Mouse (Mus musculus) spleen, adult 2 months (tissue): ENCODE results near the gene Sympk. TPM values are rescaled to one million over a fixed set of nuclear protein-coding genes. Genes with fewer than 3 reads are reported as not detected.
A peak's percentile ranks its signal among the peaks of the same experiment; 100 is the strongest.

ENCODE experiments used
- DNase-seq, 2 experiments: peaks; one replicate each; pipeline versions ENCODE4 v3.0.0 to v3.0.0-alpha.2; 2012 to 2021; ENCODE audit warnings: low spot score in 2 of 2, low read depth in 1 of 2
- H3K27ac ChIP-seq: fragments of 200-500 bp; 2 replicates; pipeline ENCODE4 v1.5.1; 2012; ENCODE audit warnings: low read length, inconsistent platforms; ENCODE audit not compliant: insufficient read depth
- H3K27me3 ChIP-seq: fragments of 200-500 bp; 2 replicates; pipeline ENCODE4 v1.6.1; 2012; ENCODE audit warnings: mild to moderate bottlenecking, moderate library complexity, low read length, inconsistent platforms; ENCODE audit not compliant: control insufficient read depth, insufficient read depth
- H3K36me3 ChIP-seq: fragments of 200-500 bp; 2 replicates; pipeline ENCODE4 v1.6.1; 2012; ENCODE audit warnings: mild to moderate bottlenecking, low read length, inconsistent platforms; ENCODE audit not compliant: control insufficient read depth, insufficient read depth
- H3K4me1 ChIP-seq: fragments of 200-500 bp; 2 replicates; pipeline ENCODE4 v1.6.1; 2011; ENCODE audit warnings: inconsistent platforms; ENCODE audit not compliant: control insufficient read depth, insufficient read depth, insufficient read length
- H3K4me3 ChIP-seq: fragments of 200-500 bp; 2 replicates; pipeline ENCODE4 v1.5.1; 2011; ENCODE audit warnings: mild to moderate bottlenecking, inconsistent platforms; ENCODE audit not compliant: insufficient read depth, insufficient read length; ENCODE audit errors: extremely low read depth
- CTCF ChIP-seq: fragments of 200-500 bp; IDR thresholded peaks from 2 replicates; pipeline ENCODE4 v1.5.1; 2011; ENCODE audit warnings: mild to moderate bottlenecking, inconsistent platforms; ENCODE audit not compliant: insufficient read depth, insufficient read length, insufficient replicate concordance; ENCODE audit errors: extremely low read depth
- POLR2A ChIP-seq: fragments of 200-500 bp; IDR thresholded peaks from 2 replicates; pipeline ENCODE4 v1.6.1; 2011; ENCODE audit warnings: low read depth, low read length, inconsistent platforms
- WGBS: fragments of 180-500 bp; shearing (Covaris S2); methylation state at CpG from one replicate; pipeline ENCODE4 v1.1.7; 2018; 5-methylcytosine and 5-hydroxymethylcytosine counted together
- polyA plus RNA-seq: library from polyadenylated mRNA; depleted of rRNA; stranded (reverse); fragments of >200 nt; gene quantifications from 2 replicates; pipeline ENCODE4 v1.2.3, GENCODE M21; 2012

The Sympk gene
- polyA plus RNA-seq, 1 experiment, result 67.2 TPM

- H3K4me3 ChIP-seq, result peak overlapping the region; percentile 11; the same call in 1 of the 2 replicates
These were observed 61.9 kb downstream of the Sympk start for GRCm38 (mm10) chr7:19086042-19086441.

GRCm38 (mm10) chr7:19086760-19087159, 62.6 kb downstream of the Sympk start:
- DNase-seq, result no peak
- Histone ChIP-seq H3K36me3 (peaks cover 1% of the 10 kb centered on the region; the same call in 1 of the 2 replicates), H3K27ac (no peak overlapping the region), H3K4me1 (peaks cover 26% of the 10 kb centered on the region), H3K27me3 (peaks cover 14% of the 10 kb centered on the region; the same call in 1 of the 2 replicates), H3K4me3 (no peak overlapping the region)
- WGBS, result 72% methylated on average over 18 of the region's 18 CpGs
- no peak for TF ChIP-seq POLR2A
- TF ChIP-seq CTCF, result no peak

More at GRCm38 (mm10) chr7:19086042-19086441, 61.9 kb downstream of the Sympk start:
- 6% methylated on average over 14 of the region's 14 CpGs for WGBS
- peaks cover 26% of the 10 kb centered on the region for H3K4me1 ChIP-seq
- DNase-seq, result peak; percentile 57 to 74
- no peak overlapping the region for H3K27ac ChIP-seq
- no peak for TF ChIP-seq CTCF
- TF ChIP-seq POLR2A, result no peak
- peaks cover 10% of the 10 kb centered on the region; the same call in 1 of the 2 replicates for H3K27me3 ChIP-seq
- H3K36me3 ChIP-seq, result peaks cover 1% of the 10 kb centered on the region; the same call in 1 of the 2 replicates

- 29% methylated on average over 10 of the region's 10 CpGs for WGBS
- peaks cover 1% of the 10 kb centered on the region; the same call in 1 of the 2 replicates for H3K36me3 ChIP-seq
- TF ChIP-seq CTCF (peak; percentile 88), POLR2A (no peak)
- peaks cover 15% of the 10 kb centered on the region for H3K27me3 ChIP-seq
- H3K27ac ChIP-seq, result no peak overlapping the region
- peak in 1 of 2 experiments; percentile 72 for DNase-seq
- H3K4me3 ChIP-seq, result no peak overlapping the region
- peaks cover 31% of the 10 kb centered on the region for H3K4me1 ChIP-seq
These were observed 64.6 kb downstream of the Sympk start for GRCm38 (mm10) chr7:19088813-19089212.

- Histone ChIP-seq H3K36me3 (peaks cover 1% of the 10 kb centered on the region; the same call in 1 of the 2 replicates), H3K4me1 (peaks cover 16% of the 10 kb centered on the region), H3K4me3 (no peak overlapping the region), H3K27ac (no peak overlapping the region), H3K27me3 (peaks cover 27% of the 10 kb centered on the region)
- no peak for TF ChIP-seq CTCF
- no peak for TF ChIP-seq POLR2A
- WGBS, result 73% methylated on average over 17 of the region's 17 CpGs
- no peak for DNase-seq
These were observed 67.7 kb downstream of the Sympk start for GRCm38 (mm10) chr7:19091913-19092312.

- peaks cover 16% of the 10 kb centered on the region for H3K4me1 ChIP-seq
- H3K27ac ChIP-seq, result no peak overlapping the region
- WGBS, result 16% methylated on average over 35 of the region's 38 CpGs
- no peak for DNase-seq
- no peaks in the 10 kb centered on the region for H3K36me3 ChIP-seq
- H3K4me3 ChIP-seq, result no peak overlapping the region
- no peak for TF ChIP-seq CTCF
- TF ChIP-seq POLR2A, result no peak
- peaks cover 27% of the 10 kb centered on the region for H3K27me3 ChIP-seq
These were observed 68.4 kb downstream of the Sympk start for GRCm38 (mm10) chr7:19092381-19093173.

- WGBS, result 0% methylated on average over 12 of the region's 15 CpGs
These were observed 69.0 kb downstream of the Sympk start for GRCm38 (mm10) chr7:19093174-19093521.

More at GRCm38 (mm10) chr7:19093174-19093521, 69.0 kb downstream of the Sympk start:
- Histone ChIP-seq H3K4me1 (peaks cover 16% of the 10 kb centered on the region), H3K27me3 (peaks cover 27% of the 10 kb centered on the region), H3K4me3 (peak overlapping the region; percentile 62; the same call in 1 of the 2 replicates), H3K27ac (no peak overlapping the region), H3K36me3 (no peaks in the 10 kb centered on the region)
- DNase-seq, result peak; percentile 63 to 84
- TF ChIP-seq POLR2A (no peak), CTCF (peak; percentile 94)
